Mouse (Mus musculus) cortical plate, adult 2 months (tissue): ENCODE data around the gene 9930022D16Rik.

Source experiments
- CTCF ChIP-seq: fragments of 200-500 bp; IDR thresholded peaks from 2 replicates; pipeline ENCODE4 v1.5.1; 2011; ENCODE audit warnings: mild to moderate bottlenecking, control low read depth, low read length; ENCODE audit not compliant: insufficient read depth; ENCODE audit errors: extremely low read depth
- POLR2A ChIP-seq: fragments of 200-500 bp; IDR thresholded peaks from 2 replicates; pipeline ENCODE4 v1.6.1; 2011; ENCODE audit warnings: mild to moderate bottlenecking, low read length, control low read depth; ENCODE audit not compliant: insufficient read depth; ENCODE audit errors: extremely low read depth

DNA sequence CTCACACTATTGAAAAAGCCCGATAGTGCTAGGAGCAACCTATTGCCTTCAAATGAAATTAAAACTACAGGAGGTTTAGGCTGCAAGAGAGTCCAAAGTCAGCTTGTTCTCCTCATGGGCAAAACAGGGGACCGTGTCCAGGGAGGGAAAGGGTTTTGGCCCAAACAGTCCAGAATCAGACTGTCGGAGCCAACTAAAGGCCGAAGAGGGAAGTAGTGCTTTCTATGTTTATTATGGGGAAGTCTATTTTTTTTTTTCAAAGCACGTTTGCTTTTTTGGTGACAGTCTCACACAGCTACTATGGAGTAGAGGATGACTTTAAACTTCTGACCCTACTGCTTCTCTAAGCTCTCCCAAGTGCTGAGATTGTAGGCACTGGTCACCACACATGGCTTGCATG lies 54.4 kb downstream of the 9930022D16Rik start:
- TF ChIP-seq CTCF: no peak
- TF ChIP-seq POLR2A: no peak
